ENCODE assay signal across 21 mouse cellular contexts in the genomic region with DNA sequence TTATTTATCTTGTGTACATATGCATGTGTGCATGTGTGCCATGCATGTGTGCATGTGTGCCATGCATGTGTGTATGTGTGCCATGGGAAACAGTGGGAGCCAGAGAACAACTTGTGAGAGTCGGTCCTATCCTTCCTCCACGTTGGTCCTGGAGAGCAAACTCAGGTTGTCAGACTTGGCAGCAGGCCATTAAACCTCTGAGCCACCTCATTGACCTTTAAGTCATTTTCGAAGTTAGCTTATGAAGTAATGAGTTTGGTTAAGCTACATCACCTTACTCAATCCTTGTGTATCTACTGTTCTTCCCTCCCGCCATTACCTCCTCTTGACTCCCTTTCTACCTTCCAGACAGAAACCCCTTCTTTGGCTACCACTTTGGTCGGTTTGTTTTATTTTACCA. TPM values are rescaled to one million over a fixed set of nuclear protein-coding genes. Genes with fewer than 3 reads are reported as not detected.
"Had no signal": no experiment of that assay in that cellular context is flagged by ENCODE, and none has a peak within 500 bp of the region (broad histone marks: within the 10 kb centered on the region; RNA-seq: fewer than 3 reads in every experiment).

No protein-coding gene starts in this region.

- H3K4me3 ChIP-seq: lung, embryonic 15.5 days; megakaryocyte, embryonic 14.5 days; midbrain, embryonic 13.5 days; midbrain, embryonic 15.5 days; neural tube, embryonic 12.5 days; stomach, embryonic 15.5 days had no signal

- H3K36me3 ChIP-seq: lung, embryonic 15.5 days; midbrain, embryonic 13.5 days; midbrain, embryonic 15.5 days; neural tube, embryonic 12.5 days; stomach, embryonic 15.5 days had no signal

- ATAC-seq: lung, postnatal 0 days; midbrain, embryonic 13.5 days; midbrain, embryonic 15.5 days had no signal

- H3K4me1 ChIP-seq: neural tube, embryonic 12.5 days had no signal

- H3K9ac ChIP-seq: liver, embryonic 14.5 days; lung, embryonic 15.5 days; midbrain, embryonic 13.5 days; midbrain, embryonic 15.5 days; neural tube, embryonic 12.5 days; stomach, embryonic 15.5 days had no signal

- H3K9me3 ChIP-seq: lung, embryonic 15.5 days; megakaryocyte, embryonic 14.5 days; midbrain, embryonic 13.5 days; midbrain, embryonic 15.5 days; neural tube, embryonic 12.5 days; stomach, embryonic 15.5 days had no signal

- H3K27me3 ChIP-seq: lung, embryonic 15.5 days; megakaryocyte, embryonic 14.5 days; midbrain, embryonic 13.5 days; midbrain, embryonic 15.5 days; neural tube, embryonic 12.5 days; stomach, embryonic 15.5 days had no signal

- H3K4me2 ChIP-seq: lung, embryonic 15.5 days; midbrain, embryonic 11.5 days; midbrain, embryonic 13.5 days; midbrain, embryonic 15.5 days; neural tube, embryonic 12.5 days; stomach, embryonic 15.5 days had no signal

- H3K27ac ChIP-seq: liver, embryonic 14.5 days; lung, embryonic 15.5 days; macrophage; midbrain, embryonic 13.5 days; midbrain, embryonic 15.5 days; neural tube, embryonic 12.5 days; stomach, embryonic 15.5 days had no signal

- DNase-seq: lung, adult 2 months; lung, postnatal 14 days; lung, postnatal 36 days; right cerebral cortex, postnatal 14 days; thymus, adult 18-20 months; thymus, postnatal 14 days; thymus, postnatal 4 days had no signal

RNA-seq across cellular contexts. Expression of a gene that starts 30.6 kb away (rescaled TPM):
- polyA plus RNA-seq: lung, adult 2 months; lung, embryonic 15.5 days; macrophage; midbrain, embryonic 11.5 days; midbrain, embryonic 13.5 days; midbrain, postnatal 0 days; neural tube, embryonic 12.5 days; neural tube, embryonic 14.5 days; spleen, adult 2 months; stomach, embryonic 15.5 days; thymus, postnatal 0 days had no signal
